Mouse (Mus musculus): ENCODE results near the gene Isg20l2.

DNA sequence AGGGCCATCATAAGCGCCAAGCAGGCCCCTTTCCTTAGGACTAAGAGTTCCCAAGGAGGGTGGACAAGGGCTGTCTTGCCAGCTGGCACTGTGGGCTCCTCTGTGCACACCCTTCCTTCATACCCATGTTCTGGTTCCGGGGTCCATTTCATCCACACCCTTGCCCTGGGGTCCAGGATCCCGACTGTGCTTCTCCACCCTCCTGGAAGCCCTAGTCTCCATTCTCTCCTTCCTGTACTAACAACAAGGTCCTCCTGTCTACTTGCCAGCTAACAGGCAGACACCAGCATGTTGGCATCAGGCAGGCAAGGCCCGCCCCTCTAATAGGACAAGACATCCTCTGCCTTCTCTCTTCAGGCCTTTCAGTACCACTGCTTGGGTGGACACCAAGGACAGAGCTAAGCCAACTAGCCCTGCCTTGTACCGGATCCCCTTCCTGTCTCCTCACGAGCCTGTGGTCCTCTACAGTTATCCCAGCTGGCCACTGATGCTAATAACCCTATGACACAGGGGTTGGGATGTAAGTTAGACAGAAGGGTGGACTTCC lies 51.2 kb downstream of the Isg20l2 start:
- no peak for TF ChIP-seq CTCF (IDR thresholded peaks at IDR 0.05)
- no peak for TF ChIP-seq POLR2A (IDR thresholded peaks at IDR 0.05; ENCODE audit: insufficient read depth, low read depth, low read length)

Measured in heart, adult 2 months (tissue).